Mouse (Mus musculus) gastrocnemius, adult 2 months (tissue): Measurements from ENCODE around the gene Egr2. TPM values are rescaled to one million over a fixed set of nuclear protein-coding genes. Genes with fewer than 3 reads are reported as not detected.

ENCODE experiments used
- DNase-seq: peaks from one replicate; pipeline ENCODE4 v3.0.0; 2022
- H3K27ac ChIP-seq: fragments of 200-600 bp; 2 replicates; pipeline ENCODE4 v1.8.1; 2022; ENCODE audit warnings: mild to moderate bottlenecking
- H3K4me3 ChIP-seq: fragments of 200-600 bp; 2 replicates; pipeline ENCODE4 v1.8.1; 2022; ENCODE audit warnings: mild to moderate bottlenecking, moderate library complexity
- CTCF ChIP-seq: fragments of 200-600 bp; IDR thresholded peaks from 2 replicates; pipeline ENCODE4 v1.8.1; 2022; ENCODE audit warnings: antibody characterized with exemption, mild to moderate bottlenecking, moderate library complexity
- intact Hi-C: fragments of 180-260 bp; cut with DNase I; formaldehyde crosslinking; loops from one replicate; pipeline ENCODE4 v1.15.1; 2025
- total RNA-seq, 2 experiments: library from RNA; stranded (reverse); gene quantifications; 2 replicates each; pipeline ENCODE4 v1.2.3; 2021

Egr2 gene
- total RNA-seq, 2 experiments from 2014 or later: 0.31 to 1.2 TPM

GRCm38 (mm10) chr10:67547850-67548260 is 12.6 kb downstream of the Egr2 start:
- intact Hi-C loops: loop anchor here (1.0 to 5.0 kb wide), 2 partner anchors 10 to 231 kb away; no protein-coding TSS in a partner anchor
- peak overlapping the region; percentile 99 for H3K27ac ChIP-seq
- no peak for DNase-seq

DNA sequence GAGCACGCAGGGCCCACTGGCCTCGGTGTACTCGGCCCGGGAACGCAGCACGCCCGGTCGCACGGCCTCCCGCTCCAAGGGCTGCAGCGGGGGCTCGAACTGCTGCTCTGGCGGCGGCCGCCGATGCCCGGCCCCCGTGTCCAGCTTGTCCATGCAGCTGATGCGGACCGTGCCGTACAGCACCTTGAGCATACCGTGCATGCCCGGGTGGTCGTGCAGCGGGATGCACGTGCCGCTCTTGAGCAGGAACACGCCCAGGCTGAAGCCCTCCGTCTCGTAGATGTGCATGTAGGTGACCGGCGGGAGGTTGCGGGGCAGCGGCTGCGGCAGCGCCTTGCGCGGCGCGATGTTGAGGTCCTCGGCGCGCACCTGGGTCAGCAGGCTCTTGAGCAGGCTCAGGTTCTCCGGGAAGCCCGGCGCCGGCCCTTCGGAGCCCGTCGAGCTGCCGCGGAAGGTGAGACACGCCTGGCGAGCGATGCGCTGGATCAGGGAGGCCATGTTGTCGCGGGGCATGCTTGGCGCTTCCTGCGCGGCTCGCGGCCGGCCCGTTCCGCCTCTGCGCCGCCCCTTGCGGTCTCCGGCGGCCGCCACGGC is 13.1 kb downstream of the Egr2 start:
- intact Hi-C loops: loop anchor here (1.0 to 5.0 kb wide), 2 partner anchors 10 to 231 kb away; no protein-coding TSS in a partner anchor
- DNase-seq: peak; percentile 49
- TF ChIP-seq CTCF: no peak
- peak overlapping the region; percentile 99 for H3K27ac ChIP-seq
- peak overlapping the region; percentile 83 for H3K4me3 ChIP-seq

More at GRCm38 (mm10) chr10:67547850-67548260, 12.6 kb downstream of the Egr2 start:
- TF ChIP-seq CTCF: no peak
- peak overlapping the region; percentile 83 for H3K4me3 ChIP-seq

DNA sequence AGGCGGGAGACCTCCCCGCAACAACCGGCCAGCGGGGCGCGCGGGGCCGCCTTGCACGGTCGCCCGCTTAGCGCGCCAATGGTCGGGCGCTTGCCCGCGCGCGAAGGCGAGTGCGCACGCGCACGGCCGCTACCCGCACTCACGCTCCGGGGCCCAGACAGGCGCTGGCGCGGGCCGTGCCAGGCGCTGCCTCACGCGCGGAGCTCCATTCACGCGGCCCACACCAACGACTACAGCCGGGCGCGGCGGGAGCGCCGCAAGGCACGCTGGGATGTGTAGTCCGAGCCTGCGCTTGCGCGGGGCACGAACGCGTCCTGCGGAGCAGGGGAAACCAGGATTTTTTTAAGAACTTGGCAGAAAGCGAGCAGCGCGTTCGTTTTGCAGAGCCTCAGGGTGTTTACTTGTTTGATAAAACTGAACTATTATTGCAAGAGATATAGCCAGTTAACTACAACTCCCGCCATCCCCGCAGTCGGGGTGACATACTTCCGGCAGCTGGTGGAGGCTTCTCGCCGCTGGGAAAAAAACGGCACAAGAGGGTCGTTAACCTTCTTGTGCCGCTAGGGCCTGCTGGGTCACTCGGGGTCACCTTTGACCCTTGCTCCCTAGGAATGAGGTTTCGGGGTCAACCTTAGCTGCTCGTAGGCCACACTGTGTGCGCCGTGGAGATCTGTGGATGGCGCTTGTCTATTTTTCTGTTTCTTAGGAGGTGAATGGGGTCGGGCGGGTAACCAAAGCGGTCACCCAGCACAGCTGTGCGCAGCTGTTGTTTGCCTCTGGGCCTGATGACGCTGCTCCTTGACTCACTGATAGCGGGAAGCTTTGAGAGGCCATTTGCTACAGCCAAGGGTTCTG is 13.8 kb downstream of the Egr2 start, which contains the start of gene Ado:
Gene Ado (minus strand): TSS at position 79 of the 855 bp plus-strand sequence.
- TF ChIP-seq CTCF: peak; percentile 24; the same call in 1 of the 2 replicates
- intact Hi-C loops: loop anchor here (1.0 to 5.0 kb wide), 2 partner anchors 11 to 232 kb away; no protein-coding TSS in a partner anchor
- peak within 1 kb of the TSS; percentile 83 for H3K4me3 ChIP-seq
- peak; percentile 95 for DNase-seq
- H3K27ac ChIP-seq: peak within 1 kb of the TSS; percentile 99

DNA sequence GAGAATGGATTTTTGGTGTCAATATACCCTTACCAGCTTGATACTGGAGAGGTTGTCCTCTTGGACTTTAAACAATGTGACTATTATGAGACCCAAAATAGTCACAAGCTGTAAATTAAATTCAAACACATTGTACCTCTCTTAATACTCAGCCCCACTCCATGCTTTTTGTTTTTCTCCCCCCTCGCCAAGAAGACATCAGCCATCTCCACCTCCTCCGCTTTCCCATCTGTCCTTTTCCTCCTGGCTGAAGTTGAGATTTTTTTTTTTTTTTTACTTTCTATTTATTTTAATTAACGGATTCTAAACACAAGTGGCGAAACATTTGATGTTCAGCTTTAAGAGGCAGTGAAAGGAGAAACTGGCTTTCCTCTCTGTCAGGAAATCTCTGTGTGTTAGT is 22.8 kb downstream of the Egr2 start:
- Histone ChIP-seq H3K27ac (no peak overlapping the region), H3K4me3 (no peak overlapping the region)
- TF ChIP-seq CTCF: no peak
- intact Hi-C loops: no loop called here
- no peak for DNase-seq

- H3K4me3 ChIP-seq: no peak overlapping the region
- H3K27ac ChIP-seq: no peak overlapping the region
- intact Hi-C loops: loop anchor here (5.0 kb wide), 1 partner anchor 67 kb away; no protein-coding TSS in a partner anchor
- no peak for DNase-seq
- no peak for TF ChIP-seq CTCF
Observed at GRCm38 (mm10) chr10:67559765-67560394, 24.6 kb downstream of the Egr2 start.

DNA sequence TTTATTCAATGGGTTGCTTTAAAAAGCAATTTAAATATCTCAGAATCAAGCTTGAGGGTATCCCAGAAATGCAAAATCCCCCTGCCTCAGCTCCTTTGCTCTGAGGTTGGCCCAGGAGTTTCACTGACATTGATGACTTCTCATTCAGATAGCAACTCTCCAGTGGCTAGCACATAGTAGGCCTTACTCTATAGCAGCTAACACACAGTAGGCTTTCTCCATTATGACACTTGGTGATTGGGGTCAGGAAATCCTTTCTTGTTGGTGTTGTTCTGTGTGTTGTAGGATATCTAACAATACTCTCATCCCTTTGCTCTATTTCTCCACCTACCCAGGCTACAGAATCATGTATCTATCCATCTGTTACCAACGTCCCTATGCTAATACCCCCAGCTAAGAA is 25.9 kb downstream of the Egr2 start:
- DNase-seq: no peak
- intact Hi-C loops: loop anchor here (5.0 kb wide), 1 partner anchor 66 kb away; no protein-coding TSS in a partner anchor
- no peak for TF ChIP-seq CTCF
- no peak overlapping the region for H3K27ac ChIP-seq
- no peak overlapping the region for H3K4me3 ChIP-seq

GRCm38 (mm10) chr10:67564509-67564908 is 29.2 kb downstream of the Egr2 start:
- intact Hi-C loops: loop anchor here (5.0 kb wide), 1 partner anchor 63 kb away; no protein-coding TSS in a partner anchor
- no peak for TF ChIP-seq CTCF
- H3K27ac ChIP-seq: no peak overlapping the region
- H3K4me3 ChIP-seq: no peak overlapping the region
- no peak for DNase-seq

DNA sequence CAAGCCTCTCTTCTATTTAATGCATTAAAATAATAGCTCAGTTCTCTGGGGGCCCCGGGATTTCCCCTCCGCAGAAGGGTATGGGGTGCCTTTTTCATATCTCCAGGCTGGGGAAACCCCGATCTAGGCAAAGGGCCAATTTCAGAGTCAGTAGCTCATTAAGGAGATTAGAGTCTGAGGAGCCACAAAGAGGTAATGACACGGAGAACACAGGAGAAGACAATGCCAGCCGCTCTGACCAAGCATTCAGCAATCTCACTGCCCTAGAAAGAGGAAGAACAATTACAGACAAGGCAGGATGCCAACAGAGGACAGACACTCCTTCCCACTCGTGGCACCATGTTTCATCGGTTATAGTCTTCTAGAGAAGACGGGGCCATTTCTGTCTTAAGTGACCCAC is 30.8 kb downstream of the Egr2 start:
- no peak for DNase-seq
- intact Hi-C loops: no loop called here

DNA sequence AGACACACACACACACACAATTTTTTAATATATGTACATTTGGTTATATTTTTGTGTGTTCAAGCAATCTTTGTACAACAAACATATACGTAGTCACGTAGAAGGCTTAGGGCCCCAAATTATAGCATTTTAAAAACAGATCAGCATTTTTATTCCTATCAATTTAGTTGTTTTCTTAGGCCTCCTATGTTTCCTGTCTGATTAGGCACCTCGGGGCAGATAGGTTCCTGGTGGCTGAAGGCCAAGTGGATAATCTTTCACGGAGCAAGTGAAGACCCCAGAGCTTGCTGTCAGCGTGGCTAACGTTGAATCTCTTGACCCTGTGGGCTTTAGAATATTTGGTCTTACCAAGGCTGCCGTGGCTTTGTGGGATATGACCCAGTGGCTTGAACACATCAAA is 34.3 kb downstream of the Egr2 start:
- H3K27ac ChIP-seq: no peak overlapping the region
- intact Hi-C loops: no loop called here
- DNase-seq: no peak
- no peak for TF ChIP-seq CTCF
- H3K4me3 ChIP-seq: no peak overlapping the region

More for the DNA sequence above, 30.8 kb downstream of the Egr2 start:
- H3K27ac ChIP-seq: no peak overlapping the region
- no peak overlapping the region for H3K4me3 ChIP-seq
- no peak for TF ChIP-seq CTCF

DNA sequence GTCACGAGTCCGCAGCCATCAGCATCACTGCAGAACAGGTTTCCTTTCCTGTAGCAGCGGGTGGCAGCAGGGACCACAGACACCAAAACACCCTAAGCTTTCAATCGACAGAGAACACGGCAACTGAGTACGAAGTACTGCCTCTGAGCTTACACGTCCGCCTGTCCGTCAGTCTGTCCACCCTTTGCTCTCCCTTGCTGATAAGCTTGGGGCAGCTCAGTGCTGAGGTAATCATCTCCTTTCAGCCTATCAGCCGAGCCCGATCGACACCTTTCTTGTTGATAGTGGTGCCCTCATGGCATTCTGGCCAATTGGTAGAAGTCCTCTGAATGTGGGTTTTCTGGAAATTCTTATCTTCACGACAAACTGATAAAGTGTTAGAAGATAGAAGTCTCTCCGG is 36.2 kb downstream of the Egr2 start:
- no peak for TF ChIP-seq CTCF
- H3K27ac ChIP-seq: no peak overlapping the region

DNA sequence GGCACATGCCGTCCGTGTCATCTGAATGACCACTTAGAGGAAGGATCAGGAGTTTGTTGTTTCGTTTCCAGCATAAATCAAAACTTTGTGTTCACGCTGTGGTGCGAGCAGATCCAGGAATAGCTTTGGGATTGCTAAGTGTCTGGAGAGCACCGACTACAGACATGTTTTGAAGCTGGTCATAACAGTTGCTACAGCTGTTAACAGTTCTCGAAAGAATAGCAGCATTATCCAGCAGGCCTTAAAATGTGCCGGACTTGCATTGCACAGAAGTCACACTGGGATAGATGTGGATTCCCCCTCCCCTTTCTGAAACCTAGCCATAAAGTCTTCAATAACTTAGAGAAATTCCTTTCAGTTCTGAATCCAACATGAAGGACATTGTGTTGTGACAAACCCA is 38.0 kb downstream of the Egr2 start:
- no peak overlapping the region for H3K27ac ChIP-seq
- no peak for DNase-seq

More for the DNA sequence above, 36.2 kb downstream of the Egr2 start:
- no peak overlapping the region for H3K4me3 ChIP-seq
- DNase-seq: no peak
- intact Hi-C loops: no loop called here

DNA sequence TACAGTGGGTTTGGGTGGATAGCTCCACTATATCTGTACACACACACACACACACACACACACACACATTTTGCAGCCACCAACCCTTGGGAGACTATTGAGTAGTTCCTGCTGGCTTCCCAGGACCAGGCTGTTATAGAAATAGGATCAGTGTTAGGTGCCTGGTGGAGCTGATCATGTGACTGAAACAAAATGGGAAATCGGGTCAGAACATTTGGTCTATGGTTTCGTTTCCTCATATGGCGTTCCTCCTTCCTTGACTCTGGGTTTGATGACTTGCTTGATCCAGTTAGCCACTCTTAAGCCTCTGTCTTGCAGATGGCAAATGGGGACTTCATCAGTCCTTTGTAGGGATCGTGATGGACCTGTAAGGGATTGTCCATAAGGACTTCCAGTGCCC is 44.6 kb downstream of the Egr2 start:
- intact Hi-C loops: no loop called here
- Histone ChIP-seq H3K27ac (no peak overlapping the region), H3K4me3 (no peak overlapping the region)
- DNase-seq: no peak
- TF ChIP-seq CTCF: no peak

More for the DNA sequence above, 38.0 kb downstream of the Egr2 start:
- intact Hi-C loops: no loop called here
- TF ChIP-seq CTCF: no peak
- no peak overlapping the region for H3K4me3 ChIP-seq
